8 mouse cellular contexts compared by ENCODE assay signal in genomic region chr12:13626803-13627706, GRCm38 (mm10).
DNase-seq lines count a peak whose midpoint lies in the region; ATAC-seq and TF ChIP-seq lines count a peak whose summit lies in the region.

No protein-coding gene starts in this region.

- no peak overlapping the region for H3K4me3 ChIP-seq in kidney, adult 2 months (ENCODE audit: insufficient read depth, low read depth, low read length)
- no peak overlapping the region for H3K4me3 ChIP-seq in kidney, embryonic 16.5 days (ENCODE audit: low read length)
- no peak overlapping the region for H3K4me3 ChIP-seq in G1E (ENCODE audit: low read depth, low read length)
- no peak overlapping the region for H3K4me3 ChIP-seq in liver, postnatal 0 days (ENCODE audit: low read depth, low read length)
- H3K4me3 ChIP-seq in thymus, adult 2 months (ENCODE audit: control insufficient read depth, insufficient read depth, low read length), result no peak overlapping the region

- 65% methylated on average over 12 of the region's 12 CpGs for WGBS in kidney, adult 2 months
- WGBS in kidney, embryonic 16.5 days, result 66% methylated on average over 12 of the region's 12 CpGs
- WGBS in liver, postnatal 0 days (ENCODE audit: insufficient replicate concordance), result 60% methylated on average over 12 of the region's 12 CpGs
- WGBS in thymus, adult 2 months, result 71% methylated on average over 12 of the region's 12 CpGs

- no peak overlapping the region for H3K9ac ChIP-seq in kidney, embryonic 16.5 days (replicated peaks; ENCODE audit: low read length)
- no peak overlapping the region for H3K9ac ChIP-seq in liver, postnatal 0 days (replicated peaks)

- no peak for TF ChIP-seq EP300 in liver, postnatal 0 days (IDR thresholded peaks at IDR 0.05; ENCODE audit: low read depth)

- no peaks in the 10 kb centered on the region for H3K9me3 ChIP-seq in kidney, embryonic 16.5 days (ENCODE audit: low read length)
- no peaks in the 10 kb centered on the region for H3K9me3 ChIP-seq in G1E (replicated peaks)
- no peaks in the 10 kb centered on the region for H3K9me3 ChIP-seq in liver, postnatal 0 days (ENCODE audit: low read length)

- no peak overlapping the region for H3K4me2 ChIP-seq in kidney, embryonic 16.5 days (replicated peaks; ENCODE audit: low read depth, low read length)
- H3K4me2 ChIP-seq in liver, postnatal 0 days (ENCODE audit: low read depth, low read length), result no peak overlapping the region

- H3K27ac ChIP-seq in kidney, adult 2 months (ENCODE audit: insufficient read depth, low read depth, low read length), result no peak overlapping the region
- no peak overlapping the region for H3K27ac ChIP-seq in kidney, embryonic 16.5 days (ENCODE audit: low read length)
- no peak overlapping the region for H3K27ac ChIP-seq in liver, postnatal 0 days (ENCODE audit: low read depth)
- no peak overlapping the region for H3K27ac ChIP-seq in thymus, adult 2 months (ENCODE audit: control insufficient read depth, insufficient read depth, low read length)

- TF ChIP-seq CTCF in kidney, adult 2 months (conservative IDR thresholded peaks at IDR 0.05; ENCODE audit: insufficient read depth, insufficient read length, low read depth, low read length), result peak; percentile 36; the same call in 1 of the 2 replicates
- peak; percentile 56; the same call in 1 of the 2 replicates for TF ChIP-seq CTCF in G1E (IDR thresholded peaks at IDR 0.05; ENCODE audit: low read depth, low read length)
- peak; percentile 52 for TF ChIP-seq CTCF in liver, postnatal 0 days (IDR thresholded peaks at IDR 0.05; ENCODE audit: low read depth)
- no peak for TF ChIP-seq CTCF in thymus, adult 2 months (IDR thresholded peaks at IDR 0.05; ENCODE audit: borderline replicate concordance, control insufficient read depth, extremely low read depth, insufficient read depth, low read length, poor library complexity)

- ATAC-seq in kidney, embryonic 16.5 days (ENCODE audit: low FRiP score, low TSS enrichment), result no peak
- ATAC-seq in G1E (ENCODE audit: extremely low read depth, insufficient number of reproducible peaks, low FRiP score, poor library complexity, severe bottlenecking), result no peak
- ATAC-seq in liver, postnatal 0 days, result no peak
- no peak for ATAC-seq in megakaryocyte-erythroid progenitor cell, adult 5-6 weeks (replicated peaks; ENCODE audit: low FRiP score, low TSS enrichment, poor library complexity, severe bottlenecking)

- no peak for TF ChIP-seq POLR2A in kidney, adult 2 months (IDR thresholded peaks at IDR 0.05; ENCODE audit: low read depth, low read length)
- TF ChIP-seq POLR2A in thymus, adult 2 months (IDR thresholded peaks at IDR 0.05; ENCODE audit: control insufficient read depth, extremely low read depth, insufficient read depth, low read length, poor library complexity), result no peak

- H3K27me3 ChIP-seq in kidney, adult 2 months (replicated peaks; ENCODE audit: control insufficient read depth, insufficient read depth, low read length), result no peaks in the 10 kb centered on the region
- no peaks in the 10 kb centered on the region for H3K27me3 ChIP-seq in kidney, embryonic 16.5 days (ENCODE audit: insufficient read depth, low read length)
- no peaks in the 10 kb centered on the region for H3K27me3 ChIP-seq in G1E (ENCODE audit: insufficient read depth, low read length)
- H3K27me3 ChIP-seq in liver, postnatal 0 days (ENCODE audit: insufficient read depth, low read length), result no peaks in the 10 kb centered on the region
- no peaks in the 10 kb centered on the region for H3K27me3 ChIP-seq in thymus, adult 2 months (ENCODE audit: control insufficient read depth, insufficient read depth, low read length)

- H3K4me1 ChIP-seq in kidney, adult 2 months (ENCODE audit: control insufficient read depth, insufficient read depth, low read length), result no peaks in the 10 kb centered on the region
- no peaks in the 10 kb centered on the region for H3K4me1 ChIP-seq in kidney, embryonic 16.5 days (ENCODE audit: insufficient read depth, low read length)
- H3K4me1 ChIP-seq in G1E (ENCODE audit: insufficient read depth, low read depth, low read length), result no peaks in the 10 kb centered on the region
- H3K4me1 ChIP-seq in liver, postnatal 0 days (ENCODE audit: insufficient read depth), result peaks cover 4% of the 10 kb centered on the region; the same call in 1 of the 2 replicates
- no peaks in the 10 kb centered on the region for H3K4me1 ChIP-seq in thymus, adult 2 months (replicated peaks; ENCODE audit: control insufficient read depth, insufficient read depth, low read length)

- no peaks in the 10 kb centered on the region for H3K36me3 ChIP-seq in kidney, adult 2 months (ENCODE audit: control insufficient read depth, insufficient read depth, low read length)
- H3K36me3 ChIP-seq in kidney, embryonic 16.5 days (ENCODE audit: insufficient read depth, low read length), result no peaks in the 10 kb centered on the region
- H3K36me3 ChIP-seq in G1E (replicated peaks), result no peaks in the 10 kb centered on the region
- no peaks in the 10 kb centered on the region for H3K36me3 ChIP-seq in liver, postnatal 0 days (replicated peaks; ENCODE audit: insufficient read depth, low read length)
- no peaks in the 10 kb centered on the region for H3K36me3 ChIP-seq in thymus, adult 2 months (ENCODE audit: control insufficient read depth, insufficient read depth, low read length)

- no peak for DNase-seq in kidney, adult 2 months
- DNase-seq in G1E (ENCODE audit: low spot score), result peak; percentile 4
- DNase-seq in embryo, embryonic 9.5 days (ENCODE audit: extremely low spot score), result peak; percentile 17
- DNase-seq in liver, postnatal 0 days, result peak; percentile 14
- DNase-seq in thymus, adult 2 months, result no peak
- DNase-seq in MN1 (ENCODE audit: low spot score), result no peak

Comparison
In these comparisons a context has a peak if more than half of its experiments do, and no peak if none do; other contexts are left out.
1. DNase-seq: peak in G1E (single experiment), embryo, embryonic 9.5 days (single experiment) and liver, postnatal 0 days (single experiment); none in kidney, adult 2 months (single experiment), thymus, adult 2 months (single experiment) and MN1 (single experiment).